Mouse (Mus musculus) liver, adult (tissue): ENCODE data around the gene Cldn14.

ENCODE experiments used
- GATA4 ChIP-seq: IDR thresholded peaks from 2 replicates; pipeline ENCODE4 v1.6.1; 2014; ENCODE audit warnings: mild to moderate bottlenecking, low read length; ENCODE audit not compliant: insufficient replicate concordance

The Cldn14 gene

GRCm38 (mm10) chr16:93910735-93911665, 97.6 kb downstream of the Cldn14 start:
- TF ChIP-seq GATA4: no peak

DNA sequence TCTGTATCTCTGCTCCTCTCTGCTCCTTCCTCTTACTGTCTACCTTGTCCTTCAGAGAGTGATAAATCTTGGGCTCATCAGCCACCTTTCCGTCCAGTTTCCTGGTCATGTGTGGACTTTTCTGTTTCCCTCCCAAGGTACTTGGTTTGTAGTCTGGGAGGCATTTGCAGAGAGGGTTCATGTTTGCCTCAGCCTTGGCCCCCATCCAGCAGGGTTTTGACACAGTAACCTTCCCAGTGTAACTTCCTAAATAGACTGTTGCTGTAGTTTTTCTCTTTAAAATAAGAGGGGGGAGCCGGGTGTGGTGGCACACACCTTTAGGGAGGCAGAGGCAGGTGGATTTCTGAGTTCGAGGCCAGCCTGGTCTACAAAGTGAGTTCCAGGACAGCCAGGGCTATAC, 98.7 kb downstream of the Cldn14 start:
- no peak for TF ChIP-seq GATA4

- TF ChIP-seq GATA4: no peak
These were observed 100.4 kb downstream of the Cldn14 start for GRCm38 (mm10) chr16:93908196-93908595.

DNA sequence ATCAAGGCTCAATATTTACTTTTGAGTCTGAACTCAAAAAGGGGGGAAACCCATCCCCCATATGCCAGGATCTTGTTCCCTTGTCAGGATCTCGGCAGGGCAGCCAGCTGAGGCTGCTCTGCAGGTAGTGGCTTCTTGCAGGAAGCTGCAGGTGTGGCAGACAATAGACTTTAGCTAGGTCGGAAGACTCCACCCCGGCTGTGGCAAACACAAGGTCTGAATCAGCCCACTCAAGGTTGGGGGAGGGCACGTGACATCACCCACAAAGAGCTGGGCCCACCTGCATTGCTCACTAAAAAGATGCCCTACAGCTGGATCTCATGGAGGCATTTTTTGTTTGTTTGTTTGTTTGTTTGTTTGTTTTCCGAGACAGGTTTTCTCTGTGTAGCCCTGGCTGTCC, 100.9 kb downstream of the Cldn14 start:
- no peak for TF ChIP-seq GATA4

GRCm38 (mm10) chr16:93906156-93907014, 102.3 kb downstream of the Cldn14 start:
- TF ChIP-seq GATA4: no peak

- TF ChIP-seq GATA4: no peak
These were observed 105.6 kb downstream of the Cldn14 start for GRCm38 (mm10) chr16:93903027-93903426.

DNA sequence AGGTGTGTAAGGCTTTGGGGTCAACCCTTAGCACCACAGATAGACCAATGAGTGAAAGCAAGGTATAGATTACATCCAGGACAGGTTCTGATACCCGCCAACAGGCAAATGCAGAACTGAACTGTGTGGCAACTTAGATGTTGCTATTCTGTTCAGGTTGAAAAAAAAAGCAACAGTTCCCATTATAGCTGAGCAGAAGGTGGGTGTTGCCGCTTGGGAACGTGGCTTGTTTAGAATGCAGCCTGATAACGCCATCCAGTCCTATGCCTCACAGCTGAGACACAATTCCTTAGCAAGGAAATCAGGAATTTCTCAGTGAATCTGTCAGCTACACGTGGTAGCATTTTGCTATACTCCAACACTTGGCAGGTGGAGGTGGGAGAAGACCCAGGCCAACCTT, 115.4 kb downstream of the Cldn14 start:
- no peak for TF ChIP-seq GATA4

- TF ChIP-seq GATA4: no peak
These were observed 117.6 kb downstream of the Cldn14 start for GRCm38 (mm10) chr16:93890948-93891604.

- no peak for TF ChIP-seq GATA4
These were observed 120.2 kb downstream of the Cldn14 start for GRCm38 (mm10) chr16:93888481-93888880.

- TF ChIP-seq GATA4: no peak
These were observed 123.9 kb downstream of the Cldn14 start for GRCm38 (mm10) chr16:93884722-93885113.

DNA sequence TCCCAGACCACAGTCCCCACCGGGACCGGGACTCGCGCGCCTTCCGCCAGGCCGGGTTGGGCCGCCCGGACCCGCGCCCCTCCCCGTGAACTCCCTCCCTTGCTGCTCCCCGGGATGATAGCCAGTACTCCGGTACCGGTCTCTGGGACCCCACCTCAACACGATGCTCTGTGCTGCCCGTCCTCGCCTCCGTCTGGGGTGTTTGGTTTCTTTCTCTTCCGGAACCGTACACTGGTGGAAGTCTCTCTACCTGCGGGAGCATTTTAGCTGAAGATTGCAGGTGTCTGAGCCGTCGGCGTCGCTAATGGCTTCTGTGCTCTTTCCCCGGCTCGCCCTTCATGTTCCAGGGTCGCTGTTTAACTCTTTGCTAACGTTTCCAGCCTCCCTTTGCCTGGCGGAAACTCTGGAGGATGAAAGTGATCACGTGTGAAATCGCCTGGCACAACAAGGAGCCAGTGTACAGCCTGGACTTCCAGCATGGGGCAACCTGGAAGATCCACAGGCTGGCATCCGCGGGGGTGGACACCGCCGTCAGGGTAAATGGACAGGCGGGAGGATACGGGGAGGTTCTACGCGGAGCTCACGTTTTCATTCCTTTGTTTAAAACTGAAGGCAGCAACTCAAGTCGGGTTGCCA, 124.4 kb downstream of the Cldn14 start:
- no peak for TF ChIP-seq GATA4

DNA sequence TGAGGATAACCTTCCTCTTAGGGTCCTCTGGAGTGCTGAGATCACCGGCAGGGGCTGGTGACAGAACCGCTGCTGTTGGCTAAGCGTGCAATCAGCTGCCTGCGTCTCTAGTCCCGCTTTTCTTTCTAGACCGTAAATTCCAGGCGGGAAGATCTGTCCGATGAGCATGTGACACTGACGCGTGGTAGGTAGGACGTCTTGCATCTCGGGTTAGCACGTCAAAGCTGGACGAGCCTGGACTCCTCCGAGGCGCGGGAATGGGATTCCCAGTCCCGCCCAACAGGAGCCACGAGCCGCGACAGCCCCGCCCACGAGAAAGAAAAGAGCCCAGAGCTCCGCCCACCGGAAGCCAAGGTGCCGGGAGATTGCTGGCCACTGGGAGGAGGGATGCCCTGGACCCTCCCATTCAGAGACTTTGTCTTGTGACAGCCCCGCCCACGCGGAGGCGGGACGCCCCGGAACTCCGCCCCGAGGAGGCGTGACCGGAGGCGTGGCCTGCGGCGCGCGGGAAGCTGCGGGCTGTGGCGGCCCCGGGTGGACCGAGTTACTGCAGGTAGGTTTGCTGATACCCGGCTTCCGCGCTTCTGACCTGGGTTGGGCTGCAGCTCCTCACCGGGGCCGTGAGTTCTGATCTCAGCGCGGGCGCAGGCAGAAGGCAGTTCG, 125.1 kb downstream of the Cldn14 start, which contains the start of gene Chaf1b:
Gene Chaf1b, plus strand, starts transcription at position 479 of the 663 bp plus-strand sequence.
- peak; percentile 75; the same call in 1 of the 2 replicates for TF ChIP-seq GATA4

GRCm38 (mm10) chr16:93877612-93878380, 130.8 kb downstream of the Cldn14 start:
- TF ChIP-seq GATA4: no peak
